Mouse (Mus musculus): Measurements from ENCODE around the gene Msmo1.

GRCm38 (mm10) chr8:64733271-64733943 lies at the start of gene Msmo1:
- no peak for TF ChIP-seq CTCF (IDR thresholded peaks at IDR 0.05; ENCODE audit: low read depth)
- peak; percentile 37; the same call in 1 of the 2 replicates for TF ChIP-seq EP300 (IDR thresholded peaks at IDR 0.05; ENCODE audit: low read depth)
